Comparison of ENCODE assay signal across 11 mouse cellular contexts in genomic region chr14:13812801-13813479, GRCm38 (mm10).
DNase-seq lines count a peak whose midpoint lies in the region; ATAC-seq and TF ChIP-seq lines count a peak whose summit lies in the region.
"Had no signal": no experiment of that assay in that cellular context is flagged by ENCODE, and none has a peak within 500 bp of the region (broad histone marks: within the 10 kb centered on the region; RNA-seq: fewer than 3 reads in every experiment).

No protein-coding gene starts in this region.

- H3K27me3 ChIP-seq in lung, embryonic 14.5 days (ENCODE audit: insufficient read depth, low read length) = no peaks in the 10 kb centered on the region
- H3K27me3 ChIP-seq in forebrain, embryonic 16.5 days (replicated peaks; ENCODE audit: control insufficient read depth, insufficient read depth, low read length) = no peaks in the 10 kb centered on the region
- no peaks in the 10 kb centered on the region for H3K27me3 ChIP-seq in stomach, postnatal 0 days (ENCODE audit: control insufficient read depth, insufficient read depth, low read length)
- H3K27me3 ChIP-seq: limb, embryonic 13.5 days had no signal

- TF ChIP-seq CTCF in lung, embryonic 14.5 days (IDR thresholded peaks at IDR 0.05; ENCODE audit: low read depth) = no peak
- TF ChIP-seq CTCF in stomach, postnatal 0 days (IDR thresholded peaks at IDR 0.05; ENCODE audit: low read depth) = peak; percentile 28; the same call in 1 of the 2 replicates

- no peaks in the 10 kb centered on the region for H3K4me1 ChIP-seq in lung, embryonic 14.5 days (ENCODE audit: insufficient read depth)
- H3K4me1 ChIP-seq in forebrain, embryonic 16.5 days (replicated peaks; ENCODE audit: control insufficient read depth, insufficient read depth, low read length) = no peaks in the 10 kb centered on the region
- H3K4me1 ChIP-seq in stomach, postnatal 0 days (replicated peaks; ENCODE audit: control insufficient read depth, insufficient read depth) = no peaks in the 10 kb centered on the region
- H3K4me1 ChIP-seq: limb, embryonic 13.5 days had no signal

- no peak for ATAC-seq in lung, embryonic 14.5 days (ENCODE audit: insufficient read depth)
- ATAC-seq in forebrain, embryonic 16.5 days = peak; percentile 92
- no peak for ATAC-seq in stomach, postnatal 0 days (ENCODE audit: low FRiP score, low TSS enrichment)
- no peak for ATAC-seq in activated CD4-positive, CD25-positive, alpha-beta regulatory T cell, adult 4 months

- intact Hi-C loops in heart, postnatal 25 days (cut with DNase I) = no loop called here

- no peak overlapping the region for H3K4me2 ChIP-seq in lung, embryonic 14.5 days
- H3K4me2 ChIP-seq in forebrain, embryonic 16.5 days (ENCODE audit: low read length) = no peak overlapping the region
- H3K4me2 ChIP-seq in stomach, postnatal 0 days (replicated peaks; ENCODE audit: low read depth) = no peak overlapping the region
- H3K4me2 ChIP-seq: heart, embryonic 11.5 days; limb, embryonic 13.5 days had no signal

- no peak overlapping the region for H3K27ac ChIP-seq in lung, embryonic 14.5 days (ENCODE audit: low read depth)
- H3K27ac ChIP-seq in forebrain, embryonic 16.5 days (ENCODE audit: low read length) = no peak overlapping the region
- no peak overlapping the region for H3K27ac ChIP-seq in stomach, postnatal 0 days (replicated peaks)
- H3K27ac ChIP-seq: limb, embryonic 13.5 days had no signal

- no peak overlapping the region for H3K9ac ChIP-seq in lung, embryonic 14.5 days
- H3K9ac ChIP-seq in forebrain, embryonic 16.5 days (replicated peaks; ENCODE audit: low read depth, low read length) = no peak overlapping the region
- H3K9ac ChIP-seq in stomach, postnatal 0 days (ENCODE audit: low read length) = no peak overlapping the region
- H3K9ac ChIP-seq: limb, embryonic 13.5 days had no signal

- no peak overlapping the region for H3K4me3 ChIP-seq in lung, embryonic 14.5 days (ENCODE audit: low read depth, low read length)
- no peak overlapping the region for H3K4me3 ChIP-seq in forebrain, embryonic 16.5 days (replicated peaks; ENCODE audit: low read length)
- no peak overlapping the region for H3K4me3 ChIP-seq in stomach, postnatal 0 days (ENCODE audit: low read depth, low read length)
- H3K4me3 ChIP-seq: limb, embryonic 13.5 days had no signal

- no peaks in the 10 kb centered on the region for H3K36me3 ChIP-seq in lung, embryonic 14.5 days (ENCODE audit: insufficient read depth)
- H3K36me3 ChIP-seq in forebrain, embryonic 16.5 days (ENCODE audit: control insufficient read depth, insufficient read depth) = no peaks in the 10 kb centered on the region
- no peaks in the 10 kb centered on the region for H3K36me3 ChIP-seq in stomach, postnatal 0 days (ENCODE audit: control insufficient read depth, insufficient read depth, low read length)
- H3K36me3 ChIP-seq: limb, embryonic 13.5 days had no signal

- peak; percentile 1 for DNase-seq in lung, embryonic 14.5 days
- DNase-seq in lung, postnatal 10 days = no peak
- DNase-seq in layer of hippocampus, adult 9-11 months = peak; percentile 13
- DNase-seq in stomach, postnatal 0 days (ENCODE audit: low spot score) = no peak
- DNase-seq in heart, postnatal 25 days (ENCODE audit: low spot score) = no peak
- DNase-seq: kidney, postnatal 4 days; thymus, postnatal 36 days had no signal

- TF ChIP-seq EP300 in stomach, postnatal 0 days (optimal IDR thresholded peaks at IDR 0.05) = no peak

- H3K9me3 ChIP-seq in lung, embryonic 14.5 days (ENCODE audit: low read depth, low read length) = no peaks in the 10 kb centered on the region
- H3K9me3 ChIP-seq in forebrain, embryonic 16.5 days (ENCODE audit: control insufficient read depth, low read length) = no peaks in the 10 kb centered on the region
- no peaks in the 10 kb centered on the region for H3K9me3 ChIP-seq in stomach, postnatal 0 days (ENCODE audit: control insufficient read depth, low read length)
- H3K9me3 ChIP-seq: limb, embryonic 13.5 days had no signal

- WGBS in lung, embryonic 14.5 days = 77% methylated on average over 3 of the region's 3 CpGs
- WGBS in forebrain, embryonic 16.5 days = 77% methylated on average over 3 of the region's 3 CpGs
- 60% methylated on average over 3 of the region's 3 CpGs for WGBS in stomach, postnatal 0 days

Comparison
In these comparisons a context has a peak if more than half of its experiments do, and no peak if none do; other contexts are left out.
1. DNase-seq: peak in lung, embryonic 14.5 days (single experiment) and layer of hippocampus, adult 9-11 months (single experiment); none in lung, postnatal 10 days (single experiment), stomach, postnatal 0 days (single experiment) and heart, postnatal 25 days (single experiment).